Mouse (Mus musculus): ENCODE data around the gene Olfml2a. TPM values are rescaled to one million over a fixed set of nuclear protein-coding genes. Genes with fewer than 3 reads are reported as not detected.

Olfml2a gene
- polyA plus RNA-seq, 1 experiment from 2014 or later: 2.1 TPM

DNA sequence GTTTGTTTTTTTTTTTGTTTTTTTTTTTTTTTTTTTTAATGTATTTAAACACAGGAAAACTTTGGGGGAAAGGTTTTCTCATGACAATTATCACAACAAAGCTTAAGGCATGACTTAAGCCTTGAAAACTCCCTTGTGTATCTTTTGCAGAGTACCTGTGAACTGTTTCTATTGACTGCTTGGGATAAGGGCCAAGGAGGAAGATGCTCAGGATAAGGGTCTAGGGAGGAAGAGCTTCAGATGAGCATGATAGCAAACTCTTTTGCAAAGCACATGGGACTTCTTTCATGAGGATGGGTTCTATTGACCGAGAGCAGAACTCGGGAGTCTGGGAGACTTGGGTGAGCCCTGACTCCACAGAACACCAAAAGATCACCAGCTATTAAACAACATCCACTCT, 37.9 kb downstream of the Olfml2a start:
- Histone ChIP-seq H3K9me3 (replicated peaks; ENCODE audit: control insufficient read depth, low read length) (no peaks in the 10 kb centered on the region), H3K27ac (ENCODE audit: low read depth, low read length) (no peak overlapping the region), H3K27me3 (ENCODE audit: control insufficient read depth, insufficient read depth, low read length) (no peaks in the 10 kb centered on the region), H3K36me3 (ENCODE audit: control insufficient read depth, insufficient read depth, low read length) (no peaks in the 10 kb centered on the region), H3K4me3 (ENCODE audit: low read depth, low read length) (no peak overlapping the region), H3K4me1 (ENCODE audit: control insufficient read depth, insufficient read depth, low read length) (no peaks in the 10 kb centered on the region), H3K4me2 (no peak overlapping the region), H3K9ac (ENCODE audit: low read depth, low read length) (no peak overlapping the region)
- no peak for ATAC-seq (replicated peaks; ENCODE audit: insufficient number of reproducible peaks, low FRiP score, low TSS enrichment)
- WGBS (ENCODE audit: insufficient replicate concordance): 82% methylated on average over 2 of the region's 2 CpGs

DNA sequence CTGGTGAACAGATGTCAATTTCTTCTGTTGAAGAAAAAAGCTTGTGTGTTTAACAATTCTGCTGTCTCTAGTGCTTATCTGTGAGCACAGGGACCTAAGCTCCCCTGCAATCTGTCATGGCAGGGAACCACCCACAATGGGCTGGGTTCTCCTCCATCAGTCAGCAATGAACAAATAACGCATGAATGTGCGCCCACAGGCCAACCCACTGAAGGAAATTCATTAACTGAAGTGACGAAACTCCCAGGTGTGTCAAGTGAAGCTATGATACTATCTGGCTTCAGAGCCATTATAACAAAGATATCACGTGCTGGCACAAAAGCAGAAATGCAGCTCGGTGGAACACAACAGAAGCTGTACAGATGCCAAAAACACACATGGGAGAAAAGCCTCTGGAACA, 38.3 kb downstream of the Olfml2a start:
- H3K36me3 ChIP-seq (ENCODE audit: control insufficient read depth, insufficient read depth, low read length): no peaks in the 10 kb centered on the region
- H3K4me1 ChIP-seq (ENCODE audit: control insufficient read depth, insufficient read depth, low read length): no peaks in the 10 kb centered on the region
- no peak overlapping the region for H3K4me2 ChIP-seq
- H3K27ac ChIP-seq (ENCODE audit: low read depth, low read length): no peak overlapping the region
- no peak for ATAC-seq (replicated peaks; ENCODE audit: insufficient number of reproducible peaks, low FRiP score, low TSS enrichment)
- no peaks in the 10 kb centered on the region for H3K27me3 ChIP-seq (ENCODE audit: control insufficient read depth, insufficient read depth, low read length)
- no peak overlapping the region for H3K9ac ChIP-seq (ENCODE audit: low read depth, low read length)
- WGBS (ENCODE audit: insufficient replicate concordance): 78% methylated on average over 5 of the region's 5 CpGs
- H3K9me3 ChIP-seq (replicated peaks; ENCODE audit: control insufficient read depth, low read length): no peaks in the 10 kb centered on the region
- no peak overlapping the region for H3K4me3 ChIP-seq (ENCODE audit: low read depth, low read length)

DNA sequence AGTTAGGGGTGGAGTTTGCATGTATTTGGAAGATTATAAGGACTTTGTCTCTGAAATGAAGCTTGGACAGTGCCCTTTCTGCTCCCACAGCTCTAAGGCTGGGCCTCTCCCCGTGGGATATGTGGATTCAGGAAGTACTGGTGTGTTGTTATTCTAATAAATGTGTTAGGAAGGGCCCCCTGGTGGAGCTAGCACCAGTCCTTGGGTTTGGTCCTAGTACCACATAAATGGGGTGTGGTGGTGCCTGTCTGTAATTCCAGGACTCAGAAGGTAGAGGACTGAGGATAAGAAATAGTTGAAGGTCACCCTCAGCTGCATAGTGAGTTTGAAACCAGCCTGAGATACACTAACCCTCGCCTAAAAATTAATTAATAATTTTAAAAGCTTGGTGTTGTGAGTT, 41.4 kb downstream of the Olfml2a start:
- H3K9ac ChIP-seq (ENCODE audit: low read depth, low read length): no peak overlapping the region
- H3K4me1 ChIP-seq (ENCODE audit: control insufficient read depth, insufficient read depth, low read length): no peaks in the 10 kb centered on the region
- H3K27ac ChIP-seq (ENCODE audit: low read depth, low read length): no peak overlapping the region
- no peak for ATAC-seq (replicated peaks; ENCODE audit: insufficient number of reproducible peaks, low FRiP score, low TSS enrichment)
- H3K4me2 ChIP-seq: no peak overlapping the region
- H3K36me3 ChIP-seq (ENCODE audit: control insufficient read depth, insufficient read depth, low read length): no peaks in the 10 kb centered on the region
- no peaks in the 10 kb centered on the region for H3K27me3 ChIP-seq (ENCODE audit: control insufficient read depth, insufficient read depth, low read length)
- WGBS (ENCODE audit: insufficient replicate concordance): 29% methylated on average over 2 of the region's 2 CpGs
- no peak overlapping the region for H3K4me3 ChIP-seq (ENCODE audit: low read depth, low read length)
- H3K9me3 ChIP-seq (replicated peaks; ENCODE audit: control insufficient read depth, low read length): no peaks in the 10 kb centered on the region

DNA sequence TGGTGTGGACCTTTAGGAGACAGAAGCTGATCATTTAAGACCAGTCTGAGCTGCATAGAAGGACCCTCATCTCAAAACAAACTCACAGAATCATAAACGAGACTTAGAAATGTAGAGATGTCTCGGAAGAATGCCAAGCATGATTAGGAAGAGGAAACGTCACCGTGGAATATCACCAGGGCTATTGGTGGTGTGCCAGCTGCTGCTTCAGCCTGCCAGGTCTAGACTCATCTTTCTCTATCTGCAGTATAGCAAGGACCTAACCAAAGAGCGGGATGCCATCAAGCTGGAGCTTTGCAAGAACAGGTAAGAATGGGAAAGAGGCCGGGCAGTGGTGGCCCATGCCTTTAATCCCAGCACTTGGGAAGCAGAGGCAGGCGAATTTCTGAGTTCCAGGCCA, 41.9 kb downstream of the Olfml2a start:
- H3K4me3 ChIP-seq (ENCODE audit: low read depth, low read length): no peak overlapping the region
- H3K4me1 ChIP-seq (ENCODE audit: control insufficient read depth, insufficient read depth, low read length): no peaks in the 10 kb centered on the region
- no peak overlapping the region for H3K27ac ChIP-seq (ENCODE audit: low read depth, low read length)
- H3K9me3 ChIP-seq (replicated peaks; ENCODE audit: control insufficient read depth, low read length): no peaks in the 10 kb centered on the region
- no peak for ATAC-seq (replicated peaks; ENCODE audit: insufficient number of reproducible peaks, low FRiP score, low TSS enrichment)
- H3K36me3 ChIP-seq (ENCODE audit: control insufficient read depth, insufficient read depth, low read length): no peaks in the 10 kb centered on the region
- H3K4me2 ChIP-seq: no peak overlapping the region
- H3K27me3 ChIP-seq (ENCODE audit: control insufficient read depth, insufficient read depth, low read length): no peaks in the 10 kb centered on the region
- H3K9ac ChIP-seq (ENCODE audit: low read depth, low read length): no peak overlapping the region
- WGBS (ENCODE audit: insufficient replicate concordance): 74% methylated on average over 7 of the region's 7 CpGs

DNA sequence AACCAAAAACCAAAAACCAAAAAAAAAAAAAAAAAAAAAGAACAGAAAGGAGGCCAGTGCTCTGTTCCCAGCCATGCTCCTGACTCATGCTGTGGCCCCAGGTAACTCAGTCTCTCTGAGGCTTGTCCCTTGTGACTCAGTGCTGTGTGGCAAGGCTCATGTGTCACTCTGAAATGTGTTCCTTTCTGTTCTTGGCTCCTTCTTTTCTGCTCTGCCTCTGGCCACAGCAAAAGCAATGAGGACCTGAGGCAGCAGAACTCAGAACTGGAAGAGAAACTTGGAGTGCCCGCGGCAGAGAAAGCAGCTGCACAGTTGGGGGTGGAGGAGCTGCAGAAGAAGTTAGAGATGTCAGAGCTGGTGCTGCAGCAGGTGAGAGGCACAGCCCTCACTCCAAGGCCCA, 42.4 kb downstream of the Olfml2a start:
- no peak for ATAC-seq (replicated peaks; ENCODE audit: insufficient number of reproducible peaks, low FRiP score, low TSS enrichment)
- no peak overlapping the region for H3K4me2 ChIP-seq
- H3K4me1 ChIP-seq (ENCODE audit: control insufficient read depth, insufficient read depth, low read length): no peaks in the 10 kb centered on the region
- no peaks in the 10 kb centered on the region for H3K36me3 ChIP-seq (ENCODE audit: control insufficient read depth, insufficient read depth, low read length)
- no peak overlapping the region for H3K27ac ChIP-seq (ENCODE audit: low read depth, low read length)
- H3K4me3 ChIP-seq (ENCODE audit: low read depth, low read length): no peak overlapping the region
- H3K9ac ChIP-seq (ENCODE audit: low read depth, low read length): no peak overlapping the region
- WGBS (ENCODE audit: insufficient replicate concordance): 25% methylated on average over 2 of the region's 2 CpGs
- no peaks in the 10 kb centered on the region for H3K27me3 ChIP-seq (ENCODE audit: control insufficient read depth, insufficient read depth, low read length)
- no peaks in the 10 kb centered on the region for H3K9me3 ChIP-seq (replicated peaks; ENCODE audit: control insufficient read depth, low read length)

DNA sequence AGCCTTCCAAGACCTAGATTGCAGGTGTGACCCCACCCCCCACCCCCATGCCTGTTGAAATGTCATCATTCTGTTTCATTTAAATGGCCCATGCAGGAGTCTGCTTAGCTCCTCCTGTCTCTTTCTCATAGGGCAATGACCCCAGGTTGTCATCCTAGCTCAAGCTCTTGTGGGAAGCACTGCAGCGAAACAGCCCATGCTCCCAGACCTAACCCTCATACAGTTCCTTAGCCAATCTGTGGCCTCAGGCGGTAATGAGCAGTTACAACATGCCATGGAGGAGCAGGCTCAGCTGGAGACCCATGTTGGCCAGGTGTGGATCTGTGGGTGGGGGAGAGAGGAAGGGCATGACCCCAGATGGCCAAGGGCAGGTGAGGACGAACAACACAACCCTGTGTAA, 43.4 kb downstream of the Olfml2a start:
- H3K9me3 ChIP-seq (replicated peaks; ENCODE audit: control insufficient read depth, low read length): no peaks in the 10 kb centered on the region

DNA sequence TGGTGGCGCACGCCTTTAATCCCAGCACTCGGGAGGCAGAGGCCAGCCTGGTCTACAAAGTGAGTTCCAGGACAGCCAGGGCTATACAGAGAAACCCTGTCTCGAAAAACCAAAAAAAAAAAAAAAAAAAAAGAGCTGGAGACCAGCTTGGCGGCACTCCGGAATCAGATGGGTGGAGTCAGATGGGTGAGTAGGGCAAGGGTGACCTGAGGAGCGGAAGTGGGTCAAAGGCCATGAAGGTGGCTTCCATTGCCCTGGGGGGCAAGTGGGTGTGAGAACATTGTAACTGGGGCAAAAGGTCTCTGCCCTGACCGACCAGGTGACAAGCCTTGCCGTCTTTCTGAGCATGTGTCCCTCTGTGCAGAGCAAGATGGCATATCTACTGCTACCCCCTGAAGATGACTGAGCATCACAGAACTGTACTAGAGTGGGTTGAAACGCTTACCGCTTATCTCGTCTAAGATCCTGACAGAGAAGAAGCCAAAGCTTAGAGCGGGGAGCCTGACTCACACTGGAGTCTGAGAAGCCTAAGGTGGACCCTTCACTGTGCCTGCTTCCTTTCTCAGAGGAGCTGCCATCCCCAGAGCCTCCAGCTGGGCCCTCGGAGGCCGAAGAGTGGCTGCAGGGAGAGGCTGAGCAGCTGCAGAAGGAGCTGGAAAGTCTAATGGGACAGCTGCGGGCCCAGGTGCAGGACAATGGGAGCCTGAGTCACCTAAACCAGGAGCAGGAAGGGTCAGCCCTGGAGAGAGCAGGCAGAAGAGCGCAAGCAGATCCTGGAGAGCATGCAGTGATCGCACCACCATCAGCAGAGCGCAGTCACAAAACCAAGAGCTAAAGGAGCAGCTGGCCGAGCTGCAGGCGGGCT, 44.4 kb downstream of the Olfml2a start:
- Histone ChIP-seq H3K9me3 (replicated peaks; ENCODE audit: control insufficient read depth, low read length) (no peaks in the 10 kb centered on the region), H3K4me3 (ENCODE audit: low read depth, low read length) (no peak overlapping the region), H3K4me1 (ENCODE audit: control insufficient read depth, insufficient read depth, low read length) (no peaks in the 10 kb centered on the region), H3K27me3 (ENCODE audit: control insufficient read depth, insufficient read depth, low read length) (no peaks in the 10 kb centered on the region), H3K9ac (ENCODE audit: low read depth, low read length) (no peak overlapping the region), H3K4me2 (no peak overlapping the region), H3K27ac (ENCODE audit: low read depth, low read length) (no peak overlapping the region), H3K36me3 (ENCODE audit: control insufficient read depth, insufficient read depth, low read length) (no peaks in the 10 kb centered on the region)
- no peak for ATAC-seq (replicated peaks; ENCODE audit: insufficient number of reproducible peaks, low FRiP score, low TSS enrichment)
- WGBS (ENCODE audit: insufficient replicate concordance): 67% methylated on average over 20 of the region's 21 CpGs

More for the DNA sequence above, 43.4 kb downstream of the Olfml2a start:
- no peaks in the 10 kb centered on the region for H3K36me3 ChIP-seq (ENCODE audit: control insufficient read depth, insufficient read depth, low read length)
- no peak overlapping the region for H3K9ac ChIP-seq (ENCODE audit: low read depth, low read length)
- H3K27me3 ChIP-seq (ENCODE audit: control insufficient read depth, insufficient read depth, low read length): no peaks in the 10 kb centered on the region
- 68% methylated on average over 3 of the region's 3 CpGs for WGBS (ENCODE audit: insufficient replicate concordance)
- ATAC-seq (replicated peaks; ENCODE audit: insufficient number of reproducible peaks, low FRiP score, low TSS enrichment): no peak
- no peak overlapping the region for H3K4me2 ChIP-seq
- H3K4me3 ChIP-seq (ENCODE audit: low read depth, low read length): no peak overlapping the region
- H3K4me1 ChIP-seq (ENCODE audit: control insufficient read depth, insufficient read depth, low read length): no peaks in the 10 kb centered on the region
- no peak overlapping the region for H3K27ac ChIP-seq (ENCODE audit: low read depth, low read length)

DNA sequence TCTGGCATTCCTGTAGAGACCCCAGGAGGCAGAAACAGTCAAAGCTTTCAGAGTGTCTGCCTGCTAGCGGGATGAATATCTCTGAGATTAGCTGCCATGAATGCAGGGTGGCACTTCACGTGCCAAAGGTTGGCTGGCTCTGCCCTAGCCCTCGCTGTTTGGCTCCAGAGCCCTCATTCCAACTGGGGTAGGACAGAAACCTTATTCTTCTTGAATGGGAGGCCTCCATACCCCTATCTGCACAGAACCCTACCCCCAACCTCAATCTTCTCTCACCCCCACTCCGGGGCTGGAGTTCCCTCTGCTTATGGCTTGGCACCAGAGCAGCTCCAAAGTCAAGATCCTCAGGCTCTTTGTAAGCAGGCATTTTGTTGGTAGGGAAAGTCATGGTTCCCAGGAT, 46.1 kb downstream of the Olfml2a start:
- no peak for ATAC-seq (replicated peaks; ENCODE audit: insufficient number of reproducible peaks, low FRiP score, low TSS enrichment)
- H3K4me3 ChIP-seq (ENCODE audit: low read depth, low read length): no peak overlapping the region
- WGBS (ENCODE audit: insufficient replicate concordance): 65% methylated on average over 4 of the region's 4 CpGs
- no peak overlapping the region for H3K27ac ChIP-seq (ENCODE audit: low read depth, low read length)
- H3K4me1 ChIP-seq (ENCODE audit: control insufficient read depth, insufficient read depth, low read length): no peaks in the 10 kb centered on the region
- H3K9ac ChIP-seq (ENCODE audit: low read depth, low read length): no peak overlapping the region
- no peaks in the 10 kb centered on the region for H3K36me3 ChIP-seq (ENCODE audit: control insufficient read depth, insufficient read depth, low read length)
- H3K27me3 ChIP-seq (ENCODE audit: control insufficient read depth, insufficient read depth, low read length): no peaks in the 10 kb centered on the region
- H3K4me2 ChIP-seq: no peak overlapping the region
- H3K9me3 ChIP-seq (replicated peaks; ENCODE audit: control insufficient read depth, low read length): no peaks in the 10 kb centered on the region

DNA sequence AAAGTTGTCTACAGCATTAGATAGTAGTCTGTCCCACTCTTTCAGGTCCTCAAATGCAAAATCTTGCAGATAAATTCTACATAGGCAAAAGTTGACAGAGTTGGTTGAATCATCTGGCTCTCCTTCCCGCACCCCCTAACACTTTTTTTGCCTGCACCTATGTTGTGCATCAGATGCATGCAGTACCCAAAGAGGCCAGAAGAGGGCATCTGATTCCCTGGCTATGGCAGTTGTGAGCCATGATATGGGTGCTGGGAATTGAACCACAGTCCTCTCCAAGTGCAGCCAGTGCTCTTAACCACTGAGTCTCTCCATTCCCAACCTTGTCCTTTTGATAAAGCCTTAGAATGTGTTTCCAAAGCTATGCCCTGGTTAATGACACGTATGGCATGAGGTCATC, 51.7 kb downstream of the Olfml2a start:
- no peak overlapping the region for H3K4me3 ChIP-seq (ENCODE audit: low read depth, low read length)
- H3K27ac ChIP-seq (ENCODE audit: low read depth, low read length): no peak overlapping the region
- no peaks in the 10 kb centered on the region for H3K36me3 ChIP-seq (ENCODE audit: control insufficient read depth, insufficient read depth, low read length)
- H3K9ac ChIP-seq (ENCODE audit: low read depth, low read length): no peak overlapping the region
- no peak for ATAC-seq (replicated peaks; ENCODE audit: insufficient number of reproducible peaks, low FRiP score, low TSS enrichment)
- H3K4me1 ChIP-seq (ENCODE audit: control insufficient read depth, insufficient read depth, low read length): no peaks in the 10 kb centered on the region
- no peaks in the 10 kb centered on the region for H3K27me3 ChIP-seq (ENCODE audit: control insufficient read depth, insufficient read depth, low read length)
- H3K4me2 ChIP-seq: no peak overlapping the region
- 89% methylated on average over 2 of the region's 2 CpGs for WGBS (ENCODE audit: insufficient replicate concordance)
- no peaks in the 10 kb centered on the region; the same call in 1 of the 2 replicates for H3K9me3 ChIP-seq (replicated peaks; ENCODE audit: control insufficient read depth, low read length)

All from heart, embryonic 11.5 days (tissue).